Mouse (Mus musculus): Measurements from ENCODE around the gene Cyp26c1. TPM values are rescaled to one million over a fixed set of nuclear protein-coding genes. Genes with fewer than 3 reads are reported as not detected.

The Cyp26c1 gene
- polyA plus RNA-seq, 1 experiment from 2014 or later, result not detected

DNA sequence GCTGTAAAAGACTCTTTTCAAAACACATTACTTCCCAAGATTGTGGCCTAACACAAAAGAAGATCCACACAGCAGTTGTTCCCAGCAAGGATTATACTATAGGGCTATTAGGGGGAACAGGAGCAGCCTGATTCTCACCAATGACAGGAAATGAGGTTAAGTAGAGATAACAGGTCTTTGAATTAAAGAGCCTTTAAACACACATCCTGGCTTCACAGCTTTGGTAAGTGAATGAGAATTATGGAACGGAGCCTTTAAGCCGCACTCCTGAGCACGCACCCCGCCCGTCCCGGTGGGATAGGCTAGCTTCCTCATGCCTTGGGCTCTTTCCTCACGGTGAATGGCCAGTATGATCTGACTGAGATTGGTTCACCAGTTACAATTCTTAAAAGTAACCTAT, 54.7 kb downstream of the Cyp26c1 start:
- ATAC-seq (ENCODE audit: low FRiP score), result no peak
- Histone ChIP-seq H3K27me3 (replicated peaks) (no peaks in the 10 kb centered on the region), H3K4me1 (peaks cover 8% of the 10 kb centered on the region; the same call in 1 of the 2 replicates), H3K9ac (replicated peaks) (no peak overlapping the region), H3K9me3 (replicated peaks) (no peaks in the 10 kb centered on the region), H3K27ac (replicated peaks) (peak overlapping the region; percentile 54; the same call in 1 of the 2 replicates), H3K36me3 (no peaks in the 10 kb centered on the region), H3K4me2 (no peak overlapping the region), H3K4me3 (replicated peaks) (no peak overlapping the region)
- 22% methylated on average over 7 of the region's 7 CpGs for whole genome bisulfite sequencing

Other genes with a start within 250 kb of the Cyp26c1 start
- 19.7 and 20.3 TPM in 2 replicates for gene Exoc6, start 135.2 kb upstream of the Cyp26c1 start, polyA plus RNA-seq (2015; fragmentation: Nextera tagmentation; extraction: Ambion mirVana)
- 0.65 and 1.3 TPM in 2 replicates for gene Cyp26a1, start 12.2 kb downstream of the Cyp26c1 start, polyA plus RNA-seq (2015; fragmentation: Nextera tagmentation; extraction: Ambion mirVana)